Mouse (Mus musculus) CD4-positive, CD25-positive, alpha-beta regulatory T cell (primary cell): ENCODE measurements around the gene Gm2022. TPM values are rescaled to one million over a fixed set of nuclear protein-coding genes. Genes with fewer than 3 reads are reported as not detected.

ENCODE experiments used
- polyA plus RNA-seq: library from polyadenylated mRNA; unstranded; fragments of 100-300 nt; shearing (Covaris generic); gene quantifications from one replicate; pipeline ENCODE4 v1.2.1, GENCODE M21; 2017

Gene Gm2022
- not detected for polyA plus RNA-seq

DNA sequence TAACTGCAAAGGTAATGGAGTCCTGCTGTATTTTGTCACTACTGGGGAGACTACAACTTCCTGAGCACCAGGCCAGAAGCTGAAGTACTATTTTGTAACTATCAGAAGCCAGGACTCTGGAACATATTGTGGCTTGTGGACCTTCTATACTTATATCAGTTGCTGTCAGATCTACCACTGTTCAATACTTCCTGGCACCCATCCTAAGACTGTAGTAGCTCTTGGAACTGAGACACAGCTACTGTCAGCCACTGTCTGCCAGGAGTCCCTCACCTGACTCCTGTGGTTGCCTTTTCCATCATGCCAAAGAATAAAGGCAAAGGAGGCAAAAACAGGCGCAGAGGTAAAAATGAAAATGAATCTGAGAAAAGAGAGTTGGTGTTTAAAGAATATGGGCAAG is at the start of gene Gm2022:
TSS of gene Gm2022 (plus strand) at position 301 of the 400 bp plus-strand sequence.

DNA sequence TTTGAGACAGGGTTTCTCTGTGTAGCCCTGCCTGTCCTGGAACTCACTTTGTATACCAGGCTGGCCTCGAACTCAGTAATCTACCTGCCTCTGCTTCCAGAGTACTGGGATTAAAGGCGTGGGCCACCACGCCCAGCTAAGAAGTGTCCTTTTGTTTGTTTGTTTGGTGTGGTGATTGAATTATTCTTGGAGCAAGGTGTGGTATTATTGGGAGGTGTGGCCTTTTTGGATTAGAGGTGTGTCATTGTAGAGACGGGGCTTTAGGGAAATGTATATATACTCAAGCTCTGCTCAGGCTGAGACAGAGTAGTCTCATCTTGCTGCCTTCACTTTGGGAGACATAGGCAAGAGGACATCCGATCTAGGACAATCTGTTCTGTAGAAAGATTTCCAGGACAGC is 21.4 kb upstream of the Gm2022 start, which contains the start of gene Gm2016:
TSS of gene Gm2016 (plus strand) at position 301 of the 400 bp plus-strand sequence.

DNA sequence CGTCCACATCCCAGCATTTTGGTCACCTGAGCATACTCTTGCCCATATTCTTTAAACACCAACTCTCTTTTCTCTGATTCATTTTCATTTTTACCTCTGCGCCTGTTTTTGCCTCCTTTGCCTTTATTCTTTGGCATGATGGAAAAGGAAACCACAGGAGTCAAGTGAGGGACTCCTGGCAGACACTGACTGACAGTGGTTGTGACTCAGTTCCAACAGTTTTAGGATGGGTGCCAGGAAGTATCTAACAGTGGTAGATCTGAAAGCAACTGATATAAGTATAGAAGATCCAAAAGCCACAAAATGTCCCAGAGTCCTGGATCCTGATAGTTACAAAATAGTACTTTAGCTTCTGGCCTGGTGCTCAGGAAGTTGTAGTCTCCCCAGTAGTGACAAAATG is 24.6 kb downstream of the Gm2022 start, which contains the start of gene Gm2035:
TSS of gene Gm2035 (minus strand) at position 137 of the 400 bp plus-strand sequence.

Other genes with a start within 250 kb of the Gm2022 start
- 0.10 TPM for gene Gm21319, start 119.6 kb upstream of the Gm2022 start, polyA plus RNA-seq
- gene Gm21936, start 99.9 kb upstream of the Gm2022 start, polyA plus RNA-seq, result not detected
- gene BB287469, start 78.8 kb upstream of the Gm2022 start, polyA plus RNA-seq, result not detected
- 0.56 TPM for gene Gm2001, start 53.0 kb upstream of the Gm2022 start, polyA plus RNA-seq
- gene Gm2016, start 21.3 kb upstream of the Gm2022 start, polyA plus RNA-seq, result not detected
- not detected for gene Gm2035, start 24.5 kb downstream of the Gm2022 start, polyA plus RNA-seq
- not detected for gene Gm2042, start 58.7 kb downstream of the Gm2022 start, polyA plus RNA-seq
- gene Gm2075, start 116.5 kb downstream of the Gm2022 start, polyA plus RNA-seq, result not detected
- gene Gm6803, start 123.4 kb downstream of the Gm2022 start, polyA plus RNA-seq, result not detected
- gene Gm2056, start 131.6 kb downstream of the Gm2022 start, polyA plus RNA-seq, result not detected
- gene Gm16368, start 188.3 kb downstream of the Gm2022 start, polyA plus RNA-seq, result not detected